Mouse (Mus musculus) urinary bladder, postnatal 10 days (tissue): ENCODE results near the gene 4921539E11Rik.

Experiments
- DNase-seq: peaks from one replicate; pipeline ENCODE4 v3.0.0; 2022; ENCODE audit warnings: low spot score

4921539E11Rik gene

GRCm38 (mm10) chr4:103290763-103291162, at the start of gene 4921539E11Rik:
Gene 4921539E11Rik, minus strand, starts transcription at chr4:103290863.
- no peak for DNase-seq

- no peak for DNase-seq
Observed at GRCm38 (mm10) chr4:103335134-103335533, 44.5 kb upstream of the 4921539E11Rik start.

GRCm38 (mm10) chr4:103329348-103329747, 38.7 kb upstream of the 4921539E11Rik start:
- no peak for DNase-seq

GRCm38 (mm10) chr4:103326994-103327393, 36.3 kb upstream of the 4921539E11Rik start:
- DNase-seq: no peak

- DNase-seq: no peak
Observed at GRCm38 (mm10) chr4:103324688-103325451, 34.2 kb upstream of the 4921539E11Rik start.

- DNase-seq: no peak
Observed at GRCm38 (mm10) chr4:103321461-103321860, 30.8 kb upstream of the 4921539E11Rik start.

GRCm38 (mm10) chr4:103315861-103316260, 25.2 kb upstream of the 4921539E11Rik start:
- DNase-seq: no peak

GRCm38 (mm10) chr4:103314526-103314910, 23.9 kb upstream of the 4921539E11Rik start:
- DNase-seq: no peak

- peak; percentile 96 for DNase-seq
Observed at GRCm38 (mm10) chr4:103313587-103314525, 23.2 kb upstream of the 4921539E11Rik start, which contains the start of gene Oma1. Gene Oma1, plus strand, starts transcription at chr4:103313812.

GRCm38 (mm10) chr4:103303851-103304250, 13.2 kb upstream of the 4921539E11Rik start:
- no peak for DNase-seq

- no peak for DNase-seq
Observed at GRCm38 (mm10) chr4:103299342-103299741, 8.7 kb upstream of the 4921539E11Rik start.

- DNase-seq: no peak
Observed at GRCm38 (mm10) chr4:103288342-103288741, 2.3 kb downstream of the 4921539E11Rik start.

- no peak for DNase-seq
Observed at GRCm38 (mm10) chr4:103273021-103273420, 17.6 kb downstream of the 4921539E11Rik start.

- DNase-seq: no peak
Observed at GRCm38 (mm10) chr4:103269336-103269735, 21.3 kb downstream of the 4921539E11Rik start.

GRCm38 (mm10) chr4:103265166-103265565, 25.5 kb downstream of the 4921539E11Rik start:
- DNase-seq: no peak

GRCm38 (mm10) chr4:103263812-103264396, 26.8 kb downstream of the 4921539E11Rik start:
- no peak for DNase-seq

- DNase-seq: no peak
Observed at GRCm38 (mm10) chr4:103263378-103263777, 27.3 kb downstream of the 4921539E11Rik start.

- DNase-seq: no peak
Observed at GRCm38 (mm10) chr4:103258817-103259216, 31.8 kb downstream of the 4921539E11Rik start.

- DNase-seq: no peak
Observed at GRCm38 (mm10) chr4:103253846-103254245, 36.8 kb downstream of the 4921539E11Rik start.

GRCm38 (mm10) chr4:103249436-103250085, 41.1 kb downstream of the 4921539E11Rik start:
- no peak for DNase-seq

GRCm38 (mm10) chr4:103247813-103248212, 42.9 kb downstream of the 4921539E11Rik start:
- no peak for DNase-seq

GRCm38 (mm10) chr4:103247249-103247648, 43.4 kb downstream of the 4921539E11Rik start:
- DNase-seq: no peak
